Mouse (Mus musculus): ENCODE results near the gene Ky.

Ky gene

GRCm38 (mm10) chr9:102505700-102506585, at the start of gene Ky:
TSS of gene Ky (plus strand) at chr9:102505750.
- in situ Hi-C loops (cut with MboI; ENCODE audit: unreplicated experiment in 2 of 2), result no loop called here

- in situ Hi-C loops (cut with MboI; ENCODE audit: unreplicated experiment in 2 of 2), result no loop called here
These were observed 43.3 kb upstream of the Ky start for GRCm38 (mm10) chr9:102462251-102462650.

- in situ Hi-C loops (cut with MboI; ENCODE audit: unreplicated experiment in 2 of 2), result no loop called here
These were observed 40.5 kb upstream of the Ky start for GRCm38 (mm10) chr9:102465044-102465443.

GRCm38 (mm10) chr9:102465726-102466125, 39.8 kb upstream of the Ky start:
- in situ Hi-C loops (cut with MboI; ENCODE audit: unreplicated experiment in 2 of 2), result no loop called here

GRCm38 (mm10) chr9:102470076-102470819, 35.3 kb upstream of the Ky start:
- in situ Hi-C loops (cut with MboI; ENCODE audit: unreplicated experiment in 2 of 2), result no loop called here

GRCm38 (mm10) chr9:102477767-102478450, 27.6 kb upstream of the Ky start:
- in situ Hi-C loops (cut with MboI; ENCODE audit: unreplicated experiment in 2 of 2), result no loop called here

GRCm38 (mm10) chr9:102478451-102478835, 27.1 kb upstream of the Ky start:
- in situ Hi-C loops (cut with MboI; ENCODE audit: unreplicated experiment in 2 of 2), result no loop called here

- in situ Hi-C loops (cut with MboI; ENCODE audit: unreplicated experiment in 2 of 2), result no loop called here
These were observed 26.5 kb upstream of the Ky start for GRCm38 (mm10) chr9:102479022-102479421.

- in situ Hi-C loops (cut with MboI; ENCODE audit: unreplicated experiment in 2 of 2), result no loop called here
These were observed 13.3 kb upstream of the Ky start for GRCm38 (mm10) chr9:102492031-102492795.

GRCm38 (mm10) chr9:102493044-102493443, 12.5 kb upstream of the Ky start:
- in situ Hi-C loops (cut with MboI; ENCODE audit: unreplicated experiment in 2 of 2), result no loop called here

GRCm38 (mm10) chr9:102493916-102494315, 11.6 kb upstream of the Ky start:
- in situ Hi-C loops (cut with MboI; ENCODE audit: unreplicated experiment in 2 of 2), result no loop called here

- in situ Hi-C loops (cut with MboI; ENCODE audit: unreplicated experiment in 2 of 2), result no loop called here
These were observed 11.1 kb upstream of the Ky start for GRCm38 (mm10) chr9:102494454-102494853.

- in situ Hi-C loops (cut with MboI; ENCODE audit: unreplicated experiment in 2 of 2), result no loop called here
These were observed 10.3 kb upstream of the Ky start for GRCm38 (mm10) chr9:102495266-102495665.

GRCm38 (mm10) chr9:102496481-102497041, 9.0 kb upstream of the Ky start:
- in situ Hi-C loops (cut with MboI; ENCODE audit: unreplicated experiment in 2 of 2), result no loop called here

- in situ Hi-C loops (cut with MboI; ENCODE audit: unreplicated experiment in 2 of 2), result no loop called here
These were observed 8.4 kb upstream of the Ky start for GRCm38 (mm10) chr9:102497089-102497690.

- in situ Hi-C loops (cut with MboI; ENCODE audit: unreplicated experiment in 2 of 2), result no loop called here
These were observed 7.6 kb upstream of the Ky start for GRCm38 (mm10) chr9:102497833-102498430.

- in situ Hi-C loops (cut with MboI; ENCODE audit: unreplicated experiment in 2 of 2), result no loop called here
These were observed 6.8 kb upstream of the Ky start for GRCm38 (mm10) chr9:102498701-102499100.

- in situ Hi-C loops (cut with MboI; ENCODE audit: unreplicated experiment in 2 of 2), result no loop called here
These were observed 6.3 kb upstream of the Ky start for GRCm38 (mm10) chr9:102499266-102499665.

- in situ Hi-C loops (cut with MboI; ENCODE audit: unreplicated experiment in 2 of 2), result no loop called here
These were observed 5.8 kb upstream of the Ky start for GRCm38 (mm10) chr9:102499746-102500145.
